Mouse (Mus musculus): ENCODE results near the gene Serp1. TPM values are rescaled to one million over a fixed set of nuclear protein-coding genes. Genes with fewer than 3 reads are reported as not detected.

Serp1 gene
- 138 and 140 TPM in 2 replicates for polyA plus RNA-seq (2015; fragmentation: Nextera tagmentation; extraction: Ambion mirVana)

GRCm38 (mm10) chr3:58525652-58526407, at the start of gene Serp1, which contains the start of gene Eif2a:
Gene Serp1, minus strand, starts transcription at chr3:58525892.
Gene Eif2a, plus strand, starts transcription at chr3:58525821.
- peak within 1 kb of the TSS; percentile 68 for H3K4me3 ChIP-seq (ENCODE audit: low read length)
- H3K9me3 ChIP-seq (ENCODE audit: control insufficient read depth, low read length), result no peaks in the 10 kb centered on the region
- peak within 1 kb of the TSS; percentile 74 for H3K4me2 ChIP-seq (ENCODE audit: low read depth, low read length)
- H3K27me3 ChIP-seq (ENCODE audit: control insufficient read depth, insufficient read depth, low read depth, low read length), result no peaks in the 10 kb centered on the region
- peak within 1 kb of the TSS; percentile 81 for H3K27ac ChIP-seq (ENCODE audit: low read length)
- H3K36me3 ChIP-seq (ENCODE audit: control insufficient read depth, insufficient read depth, low read length), result peaks cover 10% of the 10 kb centered on the region
- H3K9ac ChIP-seq (ENCODE audit: low read length), result peak within 1 kb of the TSS; percentile 98
- peak; percentile 100 for ATAC-seq (ENCODE audit: low read depth)
- H3K4me1 ChIP-seq (replicated peaks; ENCODE audit: control insufficient read depth, insufficient read depth, low read length), result peaks cover 9% of the 10 kb centered on the region
- under 1% methylated on average over 57 of the region's 57 CpGs for WGBS

- Histone ChIP-seq H3K36me3 (ENCODE audit: control insufficient read depth, insufficient read depth, low read length) (no peaks in the 10 kb centered on the region), H3K27me3 (ENCODE audit: control insufficient read depth, insufficient read depth, low read depth, low read length) (no peaks in the 10 kb centered on the region), H3K9ac (ENCODE audit: low read length) (no peak overlapping the region), H3K9me3 (ENCODE audit: control insufficient read depth, low read length) (no peaks in the 10 kb centered on the region), H3K4me3 (ENCODE audit: low read length) (no peak overlapping the region), H3K4me1 (replicated peaks; ENCODE audit: control insufficient read depth, insufficient read depth, low read length) (no peaks in the 10 kb centered on the region), H3K4me2 (ENCODE audit: low read depth, low read length) (no peak overlapping the region), H3K27ac (ENCODE audit: low read length) (no peak overlapping the region)
- no peak for ATAC-seq (ENCODE audit: low read depth)
- WGBS, result 84% methylated on average over 3 of the region's 3 CpGs
Measured at GRCm38 (mm10) chr3:58570821-58571220, 45.1 kb upstream of the Serp1 start.

- no peaks in the 10 kb centered on the region for H3K9me3 ChIP-seq (ENCODE audit: control insufficient read depth, low read length)
- H3K9ac ChIP-seq (ENCODE audit: low read length), result no peak overlapping the region
- no peak for ATAC-seq (ENCODE audit: low read depth)
- peaks cover 4% of the 10 kb centered on the region; the same call in 1 of the 2 replicates for H3K36me3 ChIP-seq (ENCODE audit: control insufficient read depth, insufficient read depth, low read length)
- no peaks in the 10 kb centered on the region for H3K27me3 ChIP-seq (ENCODE audit: control insufficient read depth, insufficient read depth, low read depth, low read length)
- H3K4me3 ChIP-seq (ENCODE audit: low read length), result no peak overlapping the region
- H3K4me1 ChIP-seq (replicated peaks; ENCODE audit: control insufficient read depth, insufficient read depth, low read length), result no peaks in the 10 kb centered on the region
- no peak overlapping the region for H3K27ac ChIP-seq (ENCODE audit: low read length)
- 61% methylated on average over 2 of the region's 2 CpGs for WGBS
- no peak overlapping the region for H3K4me2 ChIP-seq (ENCODE audit: low read depth, low read length)
Measured at GRCm38 (mm10) chr3:58561437-58561836, 35.7 kb upstream of the Serp1 start.

- H3K27me3 ChIP-seq (ENCODE audit: control insufficient read depth, insufficient read depth, low read depth, low read length), result no peaks in the 10 kb centered on the region
- no peaks in the 10 kb centered on the region for H3K4me1 ChIP-seq (replicated peaks; ENCODE audit: control insufficient read depth, insufficient read depth, low read length)
- no peak overlapping the region for H3K4me3 ChIP-seq (ENCODE audit: low read length)
- H3K36me3 ChIP-seq (ENCODE audit: control insufficient read depth, insufficient read depth, low read length), result peaks cover 11% of the 10 kb centered on the region
- no peak overlapping the region for H3K9ac ChIP-seq (ENCODE audit: low read length)
- no peak overlapping the region for H3K27ac ChIP-seq (ENCODE audit: low read length)
- 51% methylated on average over 2 of the region's 2 CpGs for WGBS
- no peak overlapping the region for H3K4me2 ChIP-seq (ENCODE audit: low read depth, low read length)
- ATAC-seq (ENCODE audit: low read depth), result no peak
- no peaks in the 10 kb centered on the region for H3K9me3 ChIP-seq (ENCODE audit: control insufficient read depth, low read length)
Measured at GRCm38 (mm10) chr3:58559887-58560286, 34.2 kb upstream of the Serp1 start.

- no peaks in the 10 kb centered on the region for H3K9me3 ChIP-seq (ENCODE audit: control insufficient read depth, low read length)
- no peaks in the 10 kb centered on the region for H3K4me1 ChIP-seq (replicated peaks; ENCODE audit: control insufficient read depth, insufficient read depth, low read length)
- WGBS, result 86% methylated on average over 7 of the region's 7 CpGs
- peaks cover 24% of the 10 kb centered on the region for H3K36me3 ChIP-seq (ENCODE audit: control insufficient read depth, insufficient read depth, low read length)
- no peak overlapping the region for H3K27ac ChIP-seq (ENCODE audit: low read length)
- no peak overlapping the region for H3K9ac ChIP-seq (ENCODE audit: low read length)
- no peak for ATAC-seq (ENCODE audit: low read depth)
- H3K4me2 ChIP-seq (ENCODE audit: low read depth, low read length), result no peak overlapping the region
- H3K27me3 ChIP-seq (ENCODE audit: control insufficient read depth, insufficient read depth, low read depth, low read length), result no peaks in the 10 kb centered on the region
- no peak overlapping the region for H3K4me3 ChIP-seq (ENCODE audit: low read length)
Measured at GRCm38 (mm10) chr3:58556649-58557048, 31.0 kb upstream of the Serp1 start.

- ATAC-seq (ENCODE audit: low read depth), result no peak
- H3K4me3 ChIP-seq (ENCODE audit: low read length), result no peak overlapping the region
- H3K9ac ChIP-seq (ENCODE audit: low read length), result no peak overlapping the region
- H3K27ac ChIP-seq (ENCODE audit: low read length), result no peak overlapping the region
- H3K4me1 ChIP-seq (replicated peaks; ENCODE audit: control insufficient read depth, insufficient read depth, low read length), result no peaks in the 10 kb centered on the region
- no peaks in the 10 kb centered on the region for H3K9me3 ChIP-seq (ENCODE audit: control insufficient read depth, low read length)
- WGBS, result 74% methylated on average over 1 of the region's 1 CpGs
- H3K4me2 ChIP-seq (ENCODE audit: low read depth, low read length), result no peak overlapping the region
- peaks cover 40% of the 10 kb centered on the region for H3K36me3 ChIP-seq (ENCODE audit: control insufficient read depth, insufficient read depth, low read length)
- no peaks in the 10 kb centered on the region for H3K27me3 ChIP-seq (ENCODE audit: control insufficient read depth, insufficient read depth, low read depth, low read length)
Measured at GRCm38 (mm10) chr3:58552001-58552811, 26.5 kb upstream of the Serp1 start.

GRCm38 (mm10) chr3:58536573-58536972, 10.9 kb upstream of the Serp1 start:
- no peak for ATAC-seq (ENCODE audit: low read depth)
- Histone ChIP-seq H3K27me3 (ENCODE audit: control insufficient read depth, insufficient read depth, low read depth, low read length) (no peaks in the 10 kb centered on the region), H3K36me3 (ENCODE audit: control insufficient read depth, insufficient read depth, low read length) (peaks cover 30% of the 10 kb centered on the region), H3K27ac (ENCODE audit: low read length) (no peak overlapping the region), H3K9ac (ENCODE audit: low read length) (no peak overlapping the region), H3K4me3 (ENCODE audit: low read length) (no peak overlapping the region), H3K4me1 (replicated peaks; ENCODE audit: control insufficient read depth, insufficient read depth, low read length) (no peaks in the 10 kb centered on the region), H3K4me2 (ENCODE audit: low read depth, low read length) (no peak overlapping the region), H3K9me3 (ENCODE audit: control insufficient read depth, low read length) (no peaks in the 10 kb centered on the region)
- WGBS, result 88% methylated on average over 3 of the region's 3 CpGs

GRCm38 (mm10) chr3:58526408-58526737, 681 bp upstream of the Serp1 start:
- Histone ChIP-seq H3K27me3 (ENCODE audit: control insufficient read depth, insufficient read depth, low read depth, low read length) (no peaks in the 10 kb centered on the region), H3K27ac (ENCODE audit: low read length) (peak overlapping the region; percentile 51; the same call in 1 of the 2 replicates), H3K9ac (ENCODE audit: low read length) (peak overlapping the region; percentile 54), H3K4me3 (ENCODE audit: low read length) (peak overlapping the region; percentile 68), H3K9me3 (ENCODE audit: control insufficient read depth, low read length) (no peaks in the 10 kb centered on the region), H3K4me1 (replicated peaks; ENCODE audit: control insufficient read depth, insufficient read depth, low read length) (peaks cover 9% of the 10 kb centered on the region), H3K36me3 (ENCODE audit: control insufficient read depth, insufficient read depth, low read length) (peaks cover 7% of the 10 kb centered on the region), H3K4me2 (ENCODE audit: low read depth, low read length) (peak overlapping the region; percentile 64)
- WGBS, result 5% methylated on average over 4 of the region's 4 CpGs
- ATAC-seq (ENCODE audit: low read depth), result no peak

- peak overlapping the region; percentile 98 for H3K9ac ChIP-seq (ENCODE audit: low read length)
- peak overlapping the region; percentile 81 for H3K27ac ChIP-seq (ENCODE audit: low read length)
- WGBS, result under 1% methylated on average over 39 of the region's 40 CpGs
- peak overlapping the region; percentile 74 for H3K4me2 ChIP-seq (ENCODE audit: low read depth, low read length)
- no peaks in the 10 kb centered on the region for H3K27me3 ChIP-seq (ENCODE audit: control insufficient read depth, insufficient read depth, low read depth, low read length)
- H3K9me3 ChIP-seq (ENCODE audit: control insufficient read depth, low read length), result no peaks in the 10 kb centered on the region
- peak; percentile 48 for ATAC-seq (ENCODE audit: low read depth)
- peaks cover 12% of the 10 kb centered on the region for H3K36me3 ChIP-seq (ENCODE audit: control insufficient read depth, insufficient read depth, low read length)
- H3K4me1 ChIP-seq (replicated peaks; ENCODE audit: control insufficient read depth, insufficient read depth, low read length), result peaks cover 9% of the 10 kb centered on the region
- H3K4me3 ChIP-seq (ENCODE audit: low read length), result peak overlapping the region; percentile 68
Measured at GRCm38 (mm10) chr3:58525166-58525565, 526 bp downstream of the Serp1 start.
